Mouse (Mus musculus): ENCODE results near the gene E2f3.

GRCm38 (mm10) chr13:29913606-29914005 lies 72.3 kb downstream of the E2f3 start:
- no peak for TF ChIP-seq POLR2A (IDR thresholded peaks at IDR 0.05; ENCODE audit: insufficient read depth, low read depth, low read length)
- TF ChIP-seq CTCF (IDR thresholded peaks at IDR 0.05), result no peak
- TF ChIP-seq EP300 (IDR thresholded peaks at IDR 0.05; ENCODE audit: insufficient read depth, low read depth, low read length), result no peak
